19 mouse cellular contexts compared by ENCODE assay signal in the genomic region with DNA sequence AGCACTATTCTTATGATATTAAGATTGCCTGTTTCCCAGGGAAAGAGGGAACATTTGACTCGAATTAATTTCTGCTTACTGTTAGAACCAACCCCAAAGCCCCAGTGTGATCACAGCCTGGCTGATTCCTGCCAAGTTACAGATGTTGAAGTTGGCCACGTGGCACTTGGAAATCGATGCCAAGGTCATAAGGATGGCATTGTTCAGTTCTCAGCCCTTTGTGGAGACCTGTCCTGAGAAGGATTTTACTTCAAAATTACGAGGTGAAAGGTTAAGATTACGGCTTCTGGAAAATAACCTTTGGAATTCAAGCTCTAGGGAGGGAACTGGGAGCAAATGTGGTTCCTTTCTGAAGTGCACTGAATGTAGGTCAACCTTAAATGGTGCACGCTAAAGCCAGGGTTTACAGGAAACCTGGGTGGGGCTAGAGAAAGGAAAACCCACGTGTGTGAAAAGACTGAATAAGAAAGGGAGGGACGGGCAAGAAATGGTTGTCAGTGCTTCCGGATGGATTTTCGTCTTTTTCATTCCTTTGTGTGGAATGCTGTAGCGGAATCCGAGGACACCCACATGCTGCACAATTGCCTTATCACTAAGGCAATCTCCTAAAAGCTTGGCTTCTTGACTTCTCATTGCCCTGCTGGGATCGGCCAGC. TPM values are rescaled to one million over a fixed set of nuclear protein-coding genes. Genes with fewer than 3 reads are reported as not detected.
DNase-seq lines count a peak whose midpoint lies in the region; ATAC-seq and TF ChIP-seq lines count a peak whose summit lies in the region.
"Had no signal": no experiment of that assay in that cellular context is flagged by ENCODE, and none has a peak within 500 bp of the region (broad histone marks: within the 10 kb centered on the region; RNA-seq: fewer than 3 reads in every experiment).

No protein-coding gene starts in this region.

- H3K27me3 ChIP-seq in kidney, adult 2 months (replicated peaks; ENCODE audit: control insufficient read depth, insufficient read depth, low read length) = no peaks in the 10 kb centered on the region
- H3K27me3 ChIP-seq in kidney, embryonic 16.5 days (ENCODE audit: insufficient read depth, low read length) = no peaks in the 10 kb centered on the region
- H3K27me3 ChIP-seq: limb, embryonic 12.5 days; lung, embryonic 15.5 days had no signal

- peak; percentile 54 for DNase-seq in adrenal gland, postnatal 10 days
- DNase-seq in adrenal gland, postnatal 25 days = no peak
- peak; percentile 86 for DNase-seq in kidney, adult 2 months
- peak; percentile 45 for DNase-seq in NIH3T3 (ENCODE audit: low read depth)
- DNase-seq in kidney, postnatal 14 days = peak; percentile 59
- DNase-seq in layer of hippocampus, postnatal 14 days (ENCODE audit: low spot score in 2 of 2) = no peak
- DNase-seq: adrenal gland, adult 8-10 months; cerebellum, adult 11-12 months; cerebellum, postnatal 25 days; lung, postnatal 4 days; right cerebral cortex, postnatal 25 days had no signal

- no peak overlapping the region for H3K9ac ChIP-seq in kidney, embryonic 16.5 days (replicated peaks; ENCODE audit: low read length)
- H3K9ac ChIP-seq: limb, embryonic 12.5 days; liver, embryonic 14.5 days; lung, embryonic 15.5 days had no signal

- TF ChIP-seq CTCF in kidney, adult 2 months (conservative IDR thresholded peaks at IDR 0.05; ENCODE audit: insufficient read depth, insufficient read length, low read depth, low read length) = no peak

- H3K36me3 ChIP-seq in kidney, adult 2 months (ENCODE audit: control insufficient read depth, insufficient read depth, low read length) = no peaks in the 10 kb centered on the region
- H3K36me3 ChIP-seq in kidney, embryonic 16.5 days (ENCODE audit: insufficient read depth, low read length) = no peaks in the 10 kb centered on the region
- H3K36me3 ChIP-seq: G1E; hindbrain, embryonic 10.5 days; limb, embryonic 12.5 days; lung, embryonic 15.5 days; midbrain, embryonic 10.5 days had no signal

- no peaks in the 10 kb centered on the region for H3K9me3 ChIP-seq in kidney, embryonic 16.5 days (ENCODE audit: low read length)
- H3K9me3 ChIP-seq: G1E; hindbrain, embryonic 10.5 days; limb, embryonic 12.5 days; lung, embryonic 15.5 days; midbrain, embryonic 10.5 days had no signal

- no peak for ATAC-seq in kidney, embryonic 16.5 days (ENCODE audit: low FRiP score, low TSS enrichment)
- ATAC-seq: CD4-positive, CD25-positive, alpha-beta regulatory T cell, adult 4 months had no signal

- no peak overlapping the region for H3K27ac ChIP-seq in kidney, adult 2 months (ENCODE audit: insufficient read depth, low read depth, low read length)
- H3K27ac ChIP-seq in kidney, embryonic 16.5 days (ENCODE audit: low read length) = no peak overlapping the region
- H3K27ac ChIP-seq: hindbrain, embryonic 10.5 days; limb, embryonic 12.5 days; liver, embryonic 14.5 days; lung, embryonic 15.5 days; midbrain, embryonic 10.5 days had no signal

- WGBS in kidney, adult 2 months = 44% methylated on average over 13 of the region's 13 CpGs
- WGBS in kidney, embryonic 16.5 days = 66% methylated on average over 13 of the region's 13 CpGs

- no peak for TF ChIP-seq POLR2A in kidney, adult 2 months (IDR thresholded peaks at IDR 0.05; ENCODE audit: low read depth, low read length)

- no peak overlapping the region for H3K4me2 ChIP-seq in kidney, embryonic 16.5 days (replicated peaks; ENCODE audit: low read depth, low read length)
- H3K4me2 ChIP-seq: limb, embryonic 12.5 days; lung, embryonic 15.5 days had no signal

- no peak overlapping the region for H3K4me3 ChIP-seq in kidney, adult 2 months (ENCODE audit: insufficient read depth, low read depth, low read length)
- no peak overlapping the region for H3K4me3 ChIP-seq in kidney, embryonic 16.5 days (ENCODE audit: low read length)
- H3K4me3 ChIP-seq: hindbrain, embryonic 10.5 days; limb, embryonic 12.5 days; lung, embryonic 15.5 days; midbrain, embryonic 10.5 days had no signal

- H3K4me1 ChIP-seq in kidney, adult 2 months (ENCODE audit: control insufficient read depth, insufficient read depth, low read length) = peaks cover 13% of the 10 kb centered on the region; the same call in 1 of the 2 replicates
- peaks cover 8% of the 10 kb centered on the region for H3K4me1 ChIP-seq in kidney, embryonic 16.5 days (ENCODE audit: insufficient read depth, low read length)

RNA-seq across cellular contexts. Expression of a gene that starts 53.8 kb away (rescaled TPM):
- 10 to 100 TPM; 90.0 to 93.5 TPM for total RNA-seq in adrenal gland, postnatal 10 days (2021)
- 101 and 136 TPM in 2 replicates for total RNA-seq in adrenal gland, postnatal 25 days (2021)
- 46.6 and 50.5 TPM in 2 replicates for polyA plus RNA-seq in kidney, adult 2 months (2012; rRNA removed)
- 87.9 and 95.9 TPM in 2 replicates for polyA plus RNA-seq in kidney, embryonic 16.5 days (2015; fragmentation: Nextera tagmentation; extraction: Ambion mirVana)
- total RNA-seq in layer of hippocampus, postnatal 14 days (2021) = 10 to 100 TPM; 75.7 to 83.9 TPM
- polyA plus RNA-seq: G1E had no signal

Comparison
In these comparisons a context has a peak if more than half of its experiments do, and no peak if none do; other contexts are left out.
1. DNase-seq: peak in adrenal gland, postnatal 10 days (single experiment), kidney, adult 2 months (single experiment), NIH3T3 (single experiment) and kidney, postnatal 14 days (single experiment); none in adrenal gland, postnatal 25 days (single experiment) and layer of hippocampus, postnatal 14 days (0 of 2).